Mouse (Mus musculus) c-Kit-positive CD71-positive TER-119-negative erythroid progenitor cells, embryonic 14.5 days (primary cell): Measurements from ENCODE around the gene Armc10.
"Not testable (repeated sequence)": the region's sequence is repeated elsewhere in the genome, so short reads cannot be mapped to it uniquely, and the experiment has no call there.

Experiments used
- DNase-seq: peaks from one replicate; pipeline ENCODE4 v3.0.0-alpha.2; 2013; ENCODE audit warnings: low read depth

The Armc10 gene

DNA sequence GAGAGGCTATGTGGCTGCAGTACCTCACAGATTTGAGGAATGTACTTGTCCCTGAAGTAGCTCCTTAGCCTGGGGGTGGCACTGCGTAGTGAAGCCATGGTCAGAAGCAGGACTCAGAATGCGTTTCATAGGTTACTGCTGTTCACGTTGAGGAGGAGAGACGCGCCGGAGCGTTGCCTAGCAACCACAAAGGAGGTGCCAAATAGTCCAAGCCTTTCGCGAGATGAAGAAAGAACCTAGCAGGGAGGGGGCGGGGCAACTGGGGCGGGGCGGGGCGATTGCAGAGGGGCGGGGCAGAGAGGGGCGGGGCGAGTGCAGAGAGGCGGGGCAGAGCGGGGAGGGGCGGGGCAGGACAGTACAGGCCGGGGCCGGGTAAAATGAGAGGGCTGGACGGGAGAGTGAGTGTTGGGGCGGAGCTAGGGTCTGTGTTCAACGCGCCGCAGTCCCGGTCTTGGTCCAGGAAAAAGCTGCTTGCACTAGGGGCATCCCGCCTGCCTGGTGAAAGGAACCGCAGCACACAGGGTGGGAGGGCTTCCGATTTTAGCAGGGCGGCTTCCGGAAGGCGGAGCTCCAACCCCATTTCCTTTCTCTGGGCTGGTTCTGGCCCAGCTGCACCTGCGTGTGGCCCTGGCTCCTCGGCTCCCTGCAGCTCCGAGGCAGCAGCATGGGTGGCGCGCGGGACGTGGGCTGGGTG, at the start of gene Armc10, which contains the start of gene Fbxl13:
Gene Armc10, plus strand, starts transcription at position 375 of the 694 bp plus-strand sequence.
Gene Fbxl13, minus strand, starts transcription at position 196 of the 694 bp plus-strand sequence.
- DNase-seq = peak; percentile 76

GRCm38 (mm10) chr5:21599536-21599935, 46.1 kb upstream of the Armc10 start:
- not testable (repeated sequence) for DNase-seq

DNA sequence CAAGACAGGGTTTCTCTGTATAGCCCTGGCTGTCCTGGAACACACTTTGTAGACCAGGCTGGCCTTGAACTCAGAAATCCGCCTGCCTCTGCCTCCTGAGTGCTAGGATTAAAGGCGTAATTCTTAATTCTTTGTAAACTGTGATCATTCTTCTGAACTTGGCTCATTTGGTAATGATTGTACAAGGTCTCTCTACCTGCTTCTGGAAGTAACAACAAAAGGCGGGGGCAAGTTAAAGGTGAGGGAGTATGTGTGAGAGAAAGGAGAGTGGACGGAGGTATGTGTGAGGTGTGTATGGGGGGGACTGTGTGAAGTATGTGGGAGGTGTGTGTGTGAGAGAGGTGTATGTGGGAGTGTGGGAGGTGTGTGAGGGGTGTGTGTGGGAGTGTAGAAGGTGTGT, 45.7 kb upstream of the Armc10 start:
- no peak for DNase-seq

GRCm38 (mm10) chr5:21605936-21606335, 39.7 kb upstream of the Armc10 start:
- no peak for DNase-seq

GRCm38 (mm10) chr5:21608311-21609304, 37.0 kb upstream of the Armc10 start:
- no peak for DNase-seq

DNA sequence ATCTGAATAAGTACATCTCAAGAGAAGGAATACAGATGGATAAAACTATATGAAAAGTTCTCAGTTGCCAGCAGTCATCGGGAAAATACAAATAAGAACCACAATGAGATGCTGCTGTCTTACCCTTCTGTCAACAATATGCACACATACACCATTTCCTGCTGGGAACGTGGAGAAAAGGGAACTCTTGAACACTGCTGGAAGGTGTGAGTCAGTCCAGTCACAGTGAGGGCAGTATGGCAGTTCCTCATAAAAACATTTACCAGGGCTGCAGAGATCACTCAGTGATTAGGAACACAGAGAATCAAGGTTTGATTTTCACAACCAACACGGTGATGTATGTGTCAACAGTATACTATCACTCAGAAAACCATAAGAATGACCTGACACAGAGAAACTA, 34.6 kb upstream of the Armc10 start:
- DNase-seq = no peak

DNA sequence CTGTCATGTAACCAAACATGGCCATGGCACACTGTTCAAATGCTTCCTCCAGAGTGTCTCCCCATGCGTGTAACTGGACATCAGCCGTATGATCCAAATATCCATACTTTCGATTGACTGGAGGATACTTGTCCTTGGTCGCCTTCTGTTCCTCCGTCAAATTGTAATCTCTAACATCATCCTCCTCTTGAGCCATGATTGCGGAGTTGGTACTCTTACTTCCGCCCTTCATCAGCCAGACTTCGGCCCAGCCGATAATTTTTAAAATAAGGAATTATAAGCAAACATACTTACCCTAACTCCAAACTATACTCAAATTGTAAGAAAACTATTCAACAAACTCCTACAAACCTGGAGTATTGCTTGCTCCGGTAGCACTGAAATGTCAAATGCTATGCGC, 31.3 kb upstream of the Armc10 start:
- DNase-seq = not testable (repeated sequence)

DNA sequence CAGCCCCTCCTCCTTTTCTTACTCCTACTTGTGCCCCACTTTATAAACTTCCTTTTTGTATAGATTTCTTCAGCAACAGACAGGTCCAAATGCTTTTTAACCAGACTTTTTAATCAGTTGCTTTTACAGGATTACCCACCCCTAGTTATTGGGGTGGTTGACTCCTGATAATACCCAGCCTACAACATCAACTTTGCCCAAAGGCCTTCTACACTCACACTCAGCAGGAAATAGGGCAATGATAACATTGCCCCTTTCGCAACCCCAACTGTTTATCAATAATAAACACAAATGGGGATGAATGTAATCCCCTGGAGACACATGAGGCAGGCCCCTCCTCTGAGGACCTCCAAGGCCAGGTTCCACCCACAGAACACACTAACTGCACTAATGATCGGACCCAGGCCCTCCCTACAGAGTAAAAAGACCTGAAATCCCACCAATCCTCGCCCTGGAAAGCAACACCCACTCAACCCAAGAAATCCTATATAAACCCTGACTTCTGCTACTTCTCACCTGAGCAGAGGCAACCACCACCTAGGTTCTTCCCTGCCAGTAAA, 29.1 kb upstream of the Armc10 start:
- DNase-seq = no peak

DNA sequence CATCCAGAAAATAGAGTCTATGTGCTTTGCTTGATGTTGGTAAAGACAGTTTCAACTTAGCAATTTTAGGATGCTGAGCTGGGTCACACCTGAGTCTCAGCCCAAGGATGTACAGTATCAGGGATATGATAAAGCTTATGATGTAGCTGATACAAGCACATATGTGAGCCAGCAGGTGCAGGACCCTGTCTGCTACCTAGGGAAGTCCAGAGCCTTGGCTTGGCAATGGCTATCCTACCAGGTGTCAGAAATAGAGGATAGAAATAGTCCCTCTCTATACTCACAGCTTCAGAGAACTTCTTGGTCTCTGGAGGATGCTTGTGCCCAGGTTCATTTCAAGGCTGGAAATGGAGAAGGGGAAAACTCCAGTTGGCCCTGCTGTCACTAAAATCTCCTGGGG, 19.7 kb upstream of the Armc10 start:
- DNase-seq = no peak

DNA sequence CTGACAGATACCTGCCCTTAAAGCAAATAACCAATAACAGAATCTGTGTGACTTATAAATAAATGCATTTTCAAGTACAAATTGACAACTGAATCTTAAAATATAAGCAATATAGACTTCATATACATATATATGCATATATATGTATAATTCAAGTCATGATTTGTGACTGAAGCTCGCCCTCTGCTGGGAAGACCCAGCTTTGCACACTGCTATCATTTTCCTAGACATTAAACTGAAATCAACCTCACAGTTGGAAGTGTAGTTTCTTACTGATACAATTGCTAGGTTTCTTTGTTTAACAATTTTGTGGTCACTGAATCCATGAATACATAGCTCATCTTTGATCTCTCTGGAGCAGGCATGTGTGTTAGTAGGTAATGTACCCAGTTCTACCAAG, 4.7 kb upstream of the Armc10 start:
- peak; percentile 35 for DNase-seq

DNA sequence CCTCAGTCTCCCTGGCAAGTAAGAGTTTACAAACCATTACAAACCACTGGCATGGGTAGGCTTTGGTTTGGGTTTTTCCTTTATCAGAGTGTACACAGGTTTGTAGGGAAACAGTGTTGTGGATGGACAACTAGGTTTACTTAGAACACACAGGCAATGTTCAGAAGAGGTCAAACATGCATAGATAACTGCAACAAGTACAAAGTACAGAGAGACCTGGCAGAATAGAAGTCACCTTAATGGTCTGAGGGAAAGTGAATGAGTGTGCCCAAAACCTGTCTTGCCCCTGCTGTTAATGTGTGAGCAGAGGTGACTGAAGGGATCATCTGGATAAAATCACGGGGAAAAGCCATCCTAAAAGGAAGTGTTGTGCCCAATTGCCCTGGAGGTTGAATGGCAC, 2.0 kb upstream of the Armc10 start:
- DNase-seq = no peak

- no peak for DNase-seq
Observed at GRCm38 (mm10) chr5:21644891-21645438, 648 bp upstream of the Armc10 start.

GRCm38 (mm10) chr5:21646133-21646491, 499 bp downstream of the Armc10 start:
- no peak for DNase-seq

- no peak for DNase-seq
Observed at GRCm38 (mm10) chr5:21650736-21651135, 5.1 kb downstream of the Armc10 start.

DNA sequence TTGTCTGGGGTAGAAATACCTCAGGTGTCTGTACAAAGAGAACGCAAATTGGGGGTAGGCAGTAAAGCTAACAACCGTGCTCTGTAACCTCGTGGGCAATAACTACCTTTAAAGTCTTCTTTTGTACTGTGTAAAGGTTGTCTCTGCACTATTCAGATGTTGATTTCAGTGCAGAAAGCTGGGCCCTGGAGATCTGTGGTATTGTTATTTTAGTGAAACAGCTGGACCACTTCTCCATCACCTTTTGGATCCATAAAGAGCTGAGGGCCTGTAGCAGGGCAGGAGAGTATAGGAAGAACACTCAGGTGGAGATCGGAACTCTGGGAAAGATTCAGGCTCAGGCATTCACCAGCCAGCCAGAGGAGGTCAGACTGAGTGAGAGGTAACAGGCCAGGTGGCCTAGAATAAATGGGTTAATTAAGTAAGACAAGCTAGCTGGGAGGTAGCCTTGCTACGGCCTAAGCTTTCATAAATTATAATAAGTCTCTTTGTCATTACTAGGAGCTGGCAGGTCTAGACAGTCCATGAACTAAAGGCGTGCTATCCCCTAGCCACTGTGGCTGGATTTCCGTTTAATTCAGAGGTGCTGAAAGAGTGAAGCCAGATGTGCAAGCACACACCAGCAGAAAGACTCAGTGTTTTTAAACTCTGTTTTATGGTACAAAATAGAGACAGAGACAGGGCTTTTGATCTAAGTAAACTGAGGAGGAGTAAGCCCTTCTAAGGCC, 6.4 kb downstream of the Armc10 start:
- no peak for DNase-seq

DNA sequence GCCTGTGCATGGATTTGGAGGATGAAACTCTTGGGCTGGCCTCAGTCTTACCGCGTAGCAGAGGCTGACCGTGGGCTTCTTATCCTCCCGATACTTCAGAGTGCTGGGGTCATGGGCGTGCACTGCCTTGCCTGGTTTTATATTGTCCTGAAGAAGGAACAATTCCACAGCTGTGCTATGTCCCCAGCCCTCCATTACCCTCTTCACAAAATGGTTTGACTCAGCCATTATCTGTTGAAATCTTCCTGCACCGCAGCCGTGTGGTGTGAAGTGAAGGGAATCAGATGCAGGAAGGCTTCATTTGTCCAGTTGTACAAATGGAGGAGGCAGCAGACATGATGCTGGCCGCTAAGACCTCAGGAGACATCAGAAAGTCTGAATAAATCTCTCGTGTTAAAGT, 11.3 kb downstream of the Armc10 start:
- no peak for DNase-seq

DNA sequence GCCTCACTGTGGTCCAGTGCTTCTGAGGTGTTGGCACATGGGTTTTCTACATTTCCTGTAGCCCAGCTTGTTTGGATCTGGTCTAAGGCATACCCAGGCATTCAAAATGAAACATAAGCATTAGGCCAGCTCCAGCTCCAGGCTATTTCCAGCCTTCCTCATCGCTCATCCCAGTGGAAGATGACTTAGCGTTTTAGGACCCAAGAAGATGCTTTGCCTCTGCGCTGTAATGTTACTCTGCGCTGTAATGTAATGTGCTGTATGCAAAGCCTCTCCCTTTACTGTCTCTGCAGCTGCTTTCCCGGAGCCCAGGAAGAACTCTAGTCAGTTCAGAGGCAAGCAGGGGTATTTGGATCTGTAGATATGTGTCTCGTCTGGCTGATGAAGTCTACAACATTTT, 12.4 kb downstream of the Armc10 start:
- DNase-seq = no peak

DNA sequence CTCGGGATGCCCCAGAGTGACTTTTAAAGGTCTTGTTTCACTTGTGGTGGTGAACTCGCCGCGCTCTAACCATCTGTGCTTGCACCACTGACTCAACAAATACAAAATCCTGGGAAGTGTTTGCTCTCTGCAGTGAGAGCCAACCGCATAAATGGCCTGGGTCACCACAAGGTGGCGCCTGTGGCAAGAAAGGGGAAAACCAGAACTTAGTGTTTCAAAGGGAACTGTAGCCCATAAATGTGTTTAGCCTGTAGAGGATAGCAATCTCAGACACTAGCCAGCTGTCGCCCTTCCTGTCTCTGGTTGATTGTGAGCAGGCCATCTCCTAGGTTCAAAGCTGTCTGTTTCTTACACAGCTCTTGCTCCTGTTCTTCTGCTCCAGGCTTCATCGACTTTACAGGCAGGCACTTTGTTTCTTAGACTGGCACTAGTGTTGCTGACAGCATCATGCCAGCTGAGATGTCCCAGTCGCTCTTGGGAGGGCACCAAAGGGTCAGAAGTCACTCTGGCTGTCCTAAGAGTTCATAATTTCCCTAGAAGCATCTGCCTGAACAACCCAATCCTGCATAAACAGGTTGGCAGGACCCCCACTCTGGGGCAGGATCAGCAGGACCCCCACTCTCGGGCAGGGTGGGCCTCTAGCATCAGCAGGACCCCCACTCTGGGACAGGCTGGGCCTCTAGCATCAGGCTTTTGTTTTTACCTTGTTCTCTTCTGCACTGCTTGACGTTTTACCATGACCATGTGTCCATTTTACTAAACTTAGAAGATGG, 13.2 kb downstream of the Armc10 start:
- DNase-seq = peak; percentile 51

DNA sequence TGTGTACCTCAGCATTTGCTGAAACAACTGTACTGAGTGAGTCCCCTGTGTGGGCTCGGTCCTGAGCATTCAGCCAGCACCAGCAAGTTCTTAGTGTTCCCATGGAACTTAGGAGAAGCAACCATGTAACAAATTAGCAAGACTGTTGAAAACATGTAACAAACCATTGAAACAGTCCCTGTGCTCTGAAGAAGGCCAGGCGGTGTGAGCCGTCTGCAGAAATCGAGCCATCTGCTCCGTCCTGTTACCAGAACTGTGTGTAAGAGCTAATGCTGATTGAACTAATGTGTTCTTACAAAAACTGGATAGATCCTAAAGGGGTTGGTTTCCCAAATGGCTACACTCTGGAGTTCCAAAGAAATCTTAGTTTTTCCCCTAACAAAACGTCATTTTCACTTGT, 15.2 kb downstream of the Armc10 start:
- no peak for DNase-seq

- DNase-seq = no peak
Observed at GRCm38 (mm10) chr5:21663081-21663480, 17.5 kb downstream of the Armc10 start.
